Mouse (Mus musculus) T-cell, adult 2 months (primary cell): ENCODE measurements around the gene Tbc1d16.

ENCODE experiments used
- DNase-seq: peaks from one replicate; pipeline ENCODE4 v3.0.0; 2022; ENCODE audit warnings: low spot score

Tbc1d16 gene

DNA sequence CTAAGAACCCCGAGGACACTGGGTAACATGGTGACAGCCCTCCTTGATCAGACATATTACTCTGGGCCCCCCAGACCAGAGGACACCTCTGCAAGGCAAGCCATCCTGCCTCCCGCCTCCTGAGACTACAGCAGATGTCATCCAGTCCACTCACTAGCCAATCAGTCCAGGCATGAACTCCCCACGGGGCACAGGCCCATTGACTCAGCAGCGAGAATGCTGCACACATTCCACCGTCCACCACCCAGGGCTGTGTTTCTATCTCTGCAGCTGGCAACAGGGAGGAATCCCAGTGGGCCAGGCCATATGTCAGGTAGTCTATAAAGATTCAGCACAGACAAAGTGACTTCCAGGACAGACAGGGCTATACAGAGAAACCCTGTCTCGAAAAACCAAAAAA, 20.3 kb downstream of the Tbc1d16 start:
- DNase-seq, result no peak

- DNase-seq, result peak; percentile 41
Observed at GRCm38 (mm10) chr11:119206562-119206961, 21.7 kb downstream of the Tbc1d16 start.

DNA sequence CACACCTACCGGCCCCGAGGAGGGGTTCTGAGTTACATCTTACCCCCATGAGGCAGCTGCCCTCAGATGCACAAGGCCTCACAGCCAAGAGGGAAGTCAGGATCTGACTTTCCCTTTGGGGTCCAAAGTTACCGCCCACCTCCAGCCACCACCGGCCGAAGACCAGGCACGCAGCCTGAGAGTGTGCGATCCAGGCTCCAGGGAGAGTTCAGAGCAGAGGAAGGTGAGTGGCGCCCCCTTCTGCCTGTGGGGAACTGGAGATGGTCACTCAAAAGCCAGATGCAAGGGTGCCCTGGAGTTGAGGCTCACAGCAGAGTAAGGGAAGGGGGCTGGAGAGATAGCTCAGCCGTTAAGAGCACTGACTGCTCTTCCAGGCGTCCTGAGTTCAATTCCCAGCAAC, 22.6 kb downstream of the Tbc1d16 start:
- DNase-seq, result no peak

DNA sequence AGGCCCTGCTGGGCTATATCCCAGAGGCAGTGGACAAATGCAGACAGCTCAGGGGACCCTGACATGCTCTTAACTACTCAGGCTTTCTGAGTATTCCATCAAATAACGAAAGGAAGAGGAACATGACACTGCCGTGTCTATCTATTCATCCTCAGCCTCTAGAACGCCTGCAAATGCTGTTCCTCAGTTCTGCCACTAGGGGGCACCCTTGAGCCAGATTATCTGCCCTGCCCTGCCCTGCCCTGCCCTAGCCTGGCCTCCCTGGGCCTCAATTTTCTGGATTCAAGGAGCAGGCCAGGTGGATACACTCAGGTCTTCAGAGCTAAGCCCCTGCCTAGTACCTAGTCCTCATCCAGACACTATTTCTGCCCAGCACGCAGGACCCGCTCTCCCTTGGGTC, 24.9 kb downstream of the Tbc1d16 start:
- DNase-seq, result peak; percentile 26

DNA sequence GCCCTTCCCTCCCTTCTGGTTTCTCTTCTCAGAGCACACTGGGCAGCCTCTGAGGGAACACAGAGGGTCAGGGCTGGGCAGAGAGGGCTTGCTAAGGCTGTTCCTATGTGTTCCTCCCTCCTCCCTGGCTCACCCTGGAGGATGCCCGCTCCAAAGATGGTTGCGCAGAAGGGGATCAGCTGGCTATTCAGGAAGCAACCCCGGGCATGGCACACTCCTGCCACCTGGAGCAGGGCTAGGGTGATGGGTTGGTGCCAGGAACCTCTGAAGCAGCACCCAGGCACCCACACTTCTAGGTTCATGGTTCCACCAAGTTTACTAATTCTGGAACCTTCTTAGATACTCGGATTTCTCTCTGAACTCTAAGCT, 29.1 kb downstream of the Tbc1d16 start:
- DNase-seq, result no peak

- peak; percentile 36 for DNase-seq
Observed at GRCm38 (mm10) chr11:119198564-119199232, 29.6 kb downstream of the Tbc1d16 start.

- no peak for DNase-seq
Observed at GRCm38 (mm10) chr11:119197618-119198563, 30.4 kb downstream of the Tbc1d16 start.

DNA sequence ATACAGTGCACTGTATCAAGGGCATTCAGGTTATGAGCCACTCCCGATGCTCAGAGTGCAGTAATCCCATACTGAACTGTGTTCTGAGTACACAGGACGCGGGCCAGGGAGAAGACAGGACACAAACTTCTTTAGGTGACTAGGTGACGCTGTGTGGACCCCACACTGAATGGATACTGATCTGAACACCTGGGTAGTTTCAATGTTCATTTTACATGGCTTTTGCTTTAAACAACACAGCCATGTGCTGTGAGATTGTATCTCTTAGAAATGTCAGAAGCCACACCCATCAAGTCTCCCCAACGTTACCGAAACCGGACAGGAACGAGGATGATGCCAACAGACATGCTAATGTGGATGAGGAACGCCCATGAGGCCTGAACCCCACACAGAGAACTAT, 35.7 kb downstream of the Tbc1d16 start:
- DNase-seq, result no peak

- no peak for DNase-seq
Observed at GRCm38 (mm10) chr11:119192176-119192575, 36.1 kb downstream of the Tbc1d16 start.

DNA sequence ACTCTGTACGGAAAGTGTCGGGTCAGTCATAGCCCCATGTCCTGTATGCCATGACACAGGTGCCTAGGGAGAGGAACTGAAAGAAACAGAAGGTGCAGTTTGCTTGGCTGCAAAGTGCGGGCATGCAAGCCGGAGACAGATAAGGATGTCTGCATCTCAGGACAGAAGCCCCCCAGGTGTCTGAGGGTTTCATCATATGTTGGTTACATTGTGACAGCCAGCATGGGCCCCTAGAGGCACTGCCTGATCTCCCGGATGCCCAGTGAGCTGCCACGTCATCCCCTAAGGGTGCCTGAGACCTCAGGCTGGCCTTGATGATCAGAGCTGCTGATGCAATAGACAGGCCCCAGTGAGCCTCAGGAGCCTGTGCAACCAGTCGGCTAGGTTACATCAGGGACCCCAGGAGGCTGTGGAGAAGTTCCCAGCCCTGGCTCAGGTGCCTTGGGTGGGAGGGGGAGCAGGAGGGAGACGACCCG, 36.7 kb downstream of the Tbc1d16 start:
- DNase-seq, result no peak

GRCm38 (mm10) chr11:119190498-119190897, 37.8 kb downstream of the Tbc1d16 start:
- DNase-seq, result peak; percentile 60

DNA sequence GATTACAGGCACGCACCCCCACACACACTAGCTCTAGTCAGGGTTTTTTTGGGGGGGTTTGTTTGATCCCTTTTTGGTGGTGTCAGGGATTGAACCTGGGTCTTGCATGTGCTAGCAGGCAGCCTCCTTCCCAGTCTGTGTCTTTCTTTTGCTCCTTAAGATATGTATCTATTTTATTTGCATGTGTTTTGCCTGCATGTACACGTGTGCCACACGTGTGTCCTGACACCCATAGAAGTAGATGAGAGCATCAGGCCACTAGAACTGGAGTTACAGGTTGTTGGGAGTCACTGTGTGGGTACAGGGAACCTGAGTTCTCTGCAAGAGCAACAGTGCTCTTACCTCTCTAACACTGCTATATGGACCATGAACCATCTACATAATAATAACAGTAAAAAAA, 39.0 kb downstream of the Tbc1d16 start:
- no peak for DNase-seq

- no peak for DNase-seq
Observed at GRCm38 (mm10) chr11:119188389-119188788, 39.9 kb downstream of the Tbc1d16 start.

DNA sequence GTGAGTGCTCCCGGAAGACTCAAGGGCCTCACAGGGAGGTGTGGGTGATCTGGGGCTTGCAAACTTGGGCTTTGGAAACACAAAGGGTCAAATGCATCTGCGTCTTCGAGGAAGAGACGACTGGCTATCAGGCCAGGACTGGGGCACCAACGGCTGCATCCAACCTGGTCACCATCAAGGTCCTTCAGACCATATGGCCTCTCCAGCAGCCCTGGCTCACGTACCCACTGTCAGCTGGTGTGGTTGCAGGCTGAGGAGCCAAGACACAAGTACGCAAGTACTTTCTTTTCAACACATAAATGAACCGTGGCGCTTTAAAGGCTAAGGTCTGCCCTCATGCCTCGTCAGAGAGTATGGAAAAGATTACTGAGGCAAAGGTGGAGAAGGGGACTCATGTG, 40.5 kb downstream of the Tbc1d16 start:
- DNase-seq, result no peak

- peak; percentile 71 for DNase-seq
Observed at GRCm38 (mm10) chr11:119186989-119187799, 41.1 kb downstream of the Tbc1d16 start.

GRCm38 (mm10) chr11:119186381-119186780, 41.9 kb downstream of the Tbc1d16 start:
- DNase-seq, result no peak

DNA sequence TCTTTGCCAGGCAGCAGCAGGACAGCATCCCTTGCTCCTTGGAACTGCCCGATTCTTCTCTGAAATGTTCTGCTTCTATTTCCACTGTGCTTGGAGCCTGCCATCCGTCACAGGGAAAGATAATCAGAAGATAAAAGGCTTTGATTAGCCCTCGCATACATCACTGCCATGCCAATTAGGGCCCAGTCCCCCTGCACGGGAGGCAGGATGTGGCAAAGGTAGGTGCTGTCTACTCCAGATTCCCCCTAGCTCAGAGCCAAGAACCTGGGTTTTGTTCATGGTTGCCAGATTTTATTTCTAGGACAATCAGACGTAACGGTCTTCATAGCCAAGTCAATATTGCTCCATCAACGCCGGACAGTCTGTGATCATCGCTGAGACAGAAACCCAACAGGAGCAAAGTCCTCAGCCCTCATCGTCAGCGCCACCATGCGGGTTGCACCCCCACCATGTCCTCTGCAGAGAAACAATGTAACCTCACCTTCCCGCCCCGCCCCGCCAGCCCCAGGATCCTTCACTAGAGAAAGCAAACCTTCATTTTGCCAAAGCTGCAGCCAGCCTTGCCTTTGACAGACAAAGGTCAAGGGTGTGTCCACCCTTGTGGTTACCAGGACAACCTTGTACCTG, 44.5 kb downstream of the Tbc1d16 start:
- peak; percentile 45 for DNase-seq

DNA sequence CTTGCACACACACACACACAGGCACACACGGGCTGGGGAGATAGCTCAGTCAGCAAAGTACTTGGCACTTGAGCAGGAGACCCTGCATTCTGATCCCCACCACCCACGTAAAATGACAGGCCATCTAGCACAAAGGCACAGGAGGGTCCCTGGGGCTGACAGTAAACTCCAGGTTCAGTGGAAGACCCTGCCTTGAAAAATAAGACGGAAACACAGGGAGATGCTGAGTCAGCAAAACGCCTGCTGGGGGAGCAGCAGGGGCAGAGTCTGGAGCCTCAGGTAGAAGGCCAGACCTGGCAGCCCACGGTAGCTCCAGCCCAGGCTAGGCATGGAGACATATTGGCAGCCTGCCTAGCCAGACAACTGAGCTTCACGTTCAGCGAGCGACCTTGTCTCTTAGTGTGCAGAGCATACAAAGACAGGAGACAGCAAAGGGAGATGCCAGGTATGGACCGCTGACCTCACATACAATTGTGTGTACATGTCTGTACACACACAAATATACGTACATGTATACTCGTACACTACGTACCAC, 46.4 kb downstream of the Tbc1d16 start:
- no peak for DNase-seq

DNA sequence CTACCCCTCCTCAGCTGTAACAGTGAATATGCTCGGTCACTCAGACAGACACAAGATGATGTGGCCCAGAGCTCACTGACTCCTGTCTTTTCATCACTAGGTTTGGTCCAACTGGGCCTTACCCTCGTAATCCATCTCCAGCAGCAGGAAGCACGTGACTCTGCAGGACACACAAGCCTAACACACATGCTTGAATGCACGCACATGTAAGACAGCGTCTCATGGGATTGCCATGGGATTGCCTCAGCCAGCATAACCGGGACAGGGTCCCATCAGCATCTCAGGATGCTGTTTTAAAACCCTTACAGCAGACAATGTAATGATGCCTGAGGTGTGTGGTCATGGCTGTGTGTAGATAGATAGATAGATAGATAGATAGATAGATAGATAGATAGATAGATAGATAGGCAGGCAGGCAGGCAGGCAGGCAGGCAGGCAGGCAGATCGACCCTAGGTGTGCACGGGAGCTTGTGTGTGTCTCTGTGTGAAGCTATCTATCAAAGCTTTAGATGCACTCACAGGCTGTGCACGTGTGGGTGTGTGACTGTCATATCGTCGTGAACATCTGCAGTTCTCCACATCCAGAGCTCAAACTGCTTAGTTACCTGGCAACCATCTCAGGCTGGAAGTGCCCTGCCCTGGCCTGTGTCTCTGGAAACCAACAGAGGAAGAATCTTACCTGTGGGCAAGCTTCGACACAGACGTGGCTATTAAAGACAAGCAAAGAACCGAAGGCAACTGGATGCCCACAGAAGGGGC, 47.3 kb downstream of the Tbc1d16 start:
- no peak for DNase-seq

DNA sequence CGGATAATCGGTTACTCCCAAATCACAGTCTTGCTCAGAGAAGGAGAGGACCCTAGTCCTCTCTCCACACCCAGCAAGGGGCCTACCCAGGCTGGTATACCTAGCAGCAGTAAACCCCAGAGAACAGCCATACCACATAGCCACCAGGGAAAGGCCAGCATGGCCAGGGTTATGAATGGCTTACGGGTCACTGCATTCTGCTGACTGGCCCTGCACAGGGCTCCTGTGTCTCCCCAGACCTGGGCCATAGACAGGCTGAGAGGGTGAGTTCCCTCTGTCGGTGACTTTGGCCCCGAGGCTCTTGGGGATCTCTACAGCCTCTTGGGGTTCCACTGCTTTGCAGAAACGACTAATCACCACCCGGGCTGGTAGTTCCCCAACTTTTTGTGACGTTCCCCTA, 50.0 kb downstream of the Tbc1d16 start:
- no peak for DNase-seq
